Mouse (Mus musculus) lung, adult 18-20 months (tissue): Measurements from ENCODE around the gene Tbx10.
"Not testable (repeated sequence)": the region's sequence is repeated elsewhere in the genome, so short reads cannot be mapped to it uniquely, and the experiment has no call there.

ENCODE experiments used
- DNase-seq, 2 experiments: peaks; one replicate each; pipeline ENCODE4 v3.0.0; 2022; ENCODE audit warnings: mixed read lengths in 2 of 2

Tbx10 gene

GRCm38 (mm10) chr19:4005091-4005490 is 12.5 kb downstream of the Tbx10 start:
- no peak for DNase-seq

- DNase-seq = no peak
Measured at GRCm38 (mm10) chr19:4005971-4006370, 13.4 kb downstream of the Tbx10 start.

- DNase-seq = no peak
Measured at GRCm38 (mm10) chr19:4011086-4011485, 18.5 kb downstream of the Tbx10 start.

- DNase-seq = peak; percentile 99
Measured at GRCm38 (mm10) chr19:4012432-4013022, 20.0 kb downstream of the Tbx10 start, which contains the start of gene Ndufv1. Ndufv1 (minus strand) TSS chr19:4012806.

GRCm38 (mm10) chr19:4013066-4013465 is 20.5 kb downstream of the Tbx10 start:
- no peak for DNase-seq

GRCm38 (mm10) chr19:4014802-4015201 is 22.2 kb downstream of the Tbx10 start:
- no peak for DNase-seq

- DNase-seq = no peak
Measured at GRCm38 (mm10) chr19:4015635-4016034, 23.1 kb downstream of the Tbx10 start.

GRCm38 (mm10) chr19:4017921-4018587 is 25.5 kb downstream of the Tbx10 start:
- no peak for DNase-seq

GRCm38 (mm10) chr19:4018743-4019583 is 26.4 kb downstream of the Tbx10 start:
- DNase-seq = peak; percentile 85 to 91

- DNase-seq = no peak
Measured at GRCm38 (mm10) chr19:4023185-4023584, 30.6 kb downstream of the Tbx10 start.

- DNase-seq = no peak
Measured at GRCm38 (mm10) chr19:4027576-4027975, 35.0 kb downstream of the Tbx10 start.

- DNase-seq = no peak
Measured at GRCm38 (mm10) chr19:4032668-4033067, 40.1 kb downstream of the Tbx10 start.

GRCm38 (mm10) chr19:4033298-4033697 is 40.7 kb downstream of the Tbx10 start:
- no peak for DNase-seq

- DNase-seq = no peak
Measured at GRCm38 (mm10) chr19:4033742-4034141, 41.2 kb downstream of the Tbx10 start.

GRCm38 (mm10) chr19:4036327-4037045 is 43.9 kb downstream of the Tbx10 start:
- DNase-seq = no peak

- DNase-seq = not testable (repeated sequence)
Measured at GRCm38 (mm10) chr19:4037154-4037787, 44.7 kb downstream of the Tbx10 start.

- peak; percentile 92 to 94 for DNase-seq
Measured at GRCm38 (mm10) chr19:4037788-4038232, 45.3 kb downstream of the Tbx10 start, which contains the start of gene Gstp1. Gstp1 (minus strand) TSS chr19:4037985.

GRCm38 (mm10) chr19:4040941-4041340 is 48.4 kb downstream of the Tbx10 start:
- not testable (repeated sequence) for DNase-seq

GRCm38 (mm10) chr19:4041500-4041899 is 48.9 kb downstream of the Tbx10 start:
- not testable (repeated sequence) for DNase-seq

- DNase-seq = peak; percentile 67 to 73
Measured at GRCm38 (mm10) chr19:4042124-4042523, 49.6 kb downstream of the Tbx10 start.

- not testable (repeated sequence) for DNase-seq
Measured at GRCm38 (mm10) chr19:4044109-4044508, 51.6 kb downstream of the Tbx10 start.
